Mouse (Mus musculus) bone marrow, adult 2 months (tissue): ENCODE measurements around the gene Ankrd1. TPM values are rescaled to one million over a fixed set of nuclear protein-coding genes. Genes with fewer than 3 reads are reported as not detected.

Experiments
- H3K27ac ChIP-seq: fragments of 200-500 bp; 2 replicates; pipeline ENCODE4 v1.5.1; 2012; ENCODE audit warnings: low read depth, mild to moderate bottlenecking, control low read depth, inconsistent platforms, low read length; ENCODE audit not compliant: control insufficient read depth, poor library complexity, insufficient read depth
- H3K4me1 ChIP-seq: fragments of 200-500 bp; 2 replicates; pipeline ENCODE4 v1.6.1; 2011; ENCODE audit warnings: low read length; ENCODE audit not compliant: control insufficient read depth, insufficient read depth
- H3K4me3 ChIP-seq: fragments of 200-500 bp; replicated peaks from 2 replicates; pipeline ENCODE3; 2011; ENCODE audit warnings: mild to moderate bottlenecking, low read depth, low read length, control low read depth; ENCODE audit not compliant: control insufficient read depth
- CTCF ChIP-seq: fragments of 200-500 bp; IDR thresholded peaks from 2 replicates; pipeline ENCODE4 v1.5.1; 2011; ENCODE audit warnings: low read length, control low read depth; ENCODE audit not compliant: control insufficient read depth, insufficient read depth
- POLR2A ChIP-seq: fragments of 200-500 bp; IDR thresholded peaks from 2 replicates; pipeline ENCODE4 v1.6.1; 2011; ENCODE audit warnings: low read depth, mild to moderate bottlenecking, control low read depth, low read length, borderline replicate concordance; ENCODE audit not compliant: control insufficient read depth
- WGBS: fragments of 180-500 bp; shearing (Covaris S2); methylation state at CpG from one replicate; pipeline ENCODE4 v1.1.7; 2018; 5-methylcytosine and 5-hydroxymethylcytosine counted together
- polyA plus RNA-seq: library from polyadenylated mRNA; stranded (reverse); fragments of >200 nt; gene quantifications from 2 replicates; pipeline ENCODE4 v1.2.4, GENCODE M21; 2011; ENCODE audit warnings: low replicate concordance; ENCODE audit not compliant: missing spikeins, insufficient read depth, insufficient read length

Ankrd1 gene
- polyA plus RNA-seq, result not detected in 2 replicates

DNA sequence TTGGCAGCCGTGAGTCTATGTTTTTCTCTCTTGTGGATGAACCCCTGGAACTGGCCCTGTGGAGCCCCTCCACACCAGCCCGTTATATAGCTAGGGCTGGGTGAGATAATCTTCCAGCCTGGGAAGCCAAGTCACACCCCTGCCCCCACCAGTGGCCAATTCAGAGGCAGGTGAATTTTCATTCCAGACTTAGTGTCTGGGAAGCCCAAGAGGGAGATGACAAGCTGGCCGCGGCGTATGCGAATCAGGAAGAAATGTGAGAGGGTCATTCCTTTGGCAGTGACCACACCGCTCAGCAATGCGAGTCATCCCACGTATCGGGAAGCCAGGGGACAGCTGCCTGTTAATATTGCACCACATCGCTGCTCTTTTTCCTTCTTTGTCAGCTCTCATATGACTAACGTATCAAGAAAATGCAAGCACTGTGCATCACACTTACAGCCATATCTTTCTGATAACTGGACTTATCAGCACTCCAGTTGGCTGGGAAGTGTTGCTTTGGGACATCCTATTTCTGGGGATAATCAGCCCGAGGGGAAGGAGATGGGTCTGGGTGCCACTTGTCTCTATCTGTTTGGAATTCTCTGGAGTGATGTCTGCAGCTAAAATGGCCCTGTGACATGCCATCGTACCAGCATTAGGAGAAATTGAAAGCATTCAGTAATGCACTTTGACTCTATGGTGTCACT is at the start of gene Ankrd1:
Gene Ankrd1 (minus strand): TSS at position 317 of the 689 bp plus-strand sequence.
- no peak within 1 kb of the TSS for H3K27ac ChIP-seq
- no peak within 1 kb of the TSS for H3K4me3 ChIP-seq
- no peaks in the 10 kb centered on the region for H3K4me1 ChIP-seq
- TF ChIP-seq POLR2A, result no peak
- TF ChIP-seq CTCF, result no peak
- 73% methylated on average over 14 of the region's 14 CpGs for WGBS

DNA sequence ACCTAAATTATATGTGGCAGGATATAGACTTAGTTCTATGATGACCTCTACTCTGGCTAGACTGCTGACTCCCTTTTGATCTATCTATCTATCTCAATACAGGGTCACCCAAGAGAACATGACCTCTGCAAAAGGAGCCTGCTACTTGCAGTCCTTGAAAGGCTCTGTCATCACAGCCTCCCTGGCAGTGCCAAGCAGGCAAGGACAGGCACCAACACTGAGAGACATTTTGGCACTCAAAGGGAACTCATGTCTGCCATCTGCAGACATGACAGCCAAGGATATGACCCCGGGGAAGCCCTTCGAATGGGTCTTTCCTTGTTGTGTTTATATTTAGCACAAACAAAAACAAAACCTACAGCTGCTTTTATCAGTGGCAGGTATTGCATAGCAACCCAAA is 49.2 kb upstream of the Ankrd1 start:
- Histone ChIP-seq H3K4me3 (no peak overlapping the region), H3K27ac (no peak overlapping the region), H3K4me1 (no peaks in the 10 kb centered on the region)
- TF ChIP-seq CTCF (no peak), POLR2A (no peak)
- WGBS, result 76% methylated on average over 2 of the region's 2 CpGs

- TF ChIP-seq CTCF (no peak), POLR2A (no peak)
- Histone ChIP-seq H3K4me1 (no peaks in the 10 kb centered on the region), H3K27ac (no peak overlapping the region), H3K4me3 (no peak overlapping the region)
- WGBS, result 68% methylated on average over 4 of the region's 4 CpGs
These were observed 48.2 kb upstream of the Ankrd1 start for GRCm38 (mm10) chr19:36168121-36168520.

GRCm38 (mm10) chr19:36167291-36167896 is 47.5 kb upstream of the Ankrd1 start:
- no peak overlapping the region for H3K4me3 ChIP-seq
- TF ChIP-seq POLR2A (no peak), CTCF (no peak)
- H3K4me1 ChIP-seq, result no peaks in the 10 kb centered on the region
- 77% methylated on average over 6 of the region's 6 CpGs for WGBS
- no peak overlapping the region for H3K27ac ChIP-seq

- 84% methylated on average over 6 of the region's 6 CpGs for WGBS
- Histone ChIP-seq H3K4me3 (no peak overlapping the region), H3K4me1 (no peaks in the 10 kb centered on the region), H3K27ac (no peak overlapping the region)
- no peak for TF ChIP-seq POLR2A
- TF ChIP-seq CTCF, result no peak
These were observed 46.7 kb upstream of the Ankrd1 start for GRCm38 (mm10) chr19:36166401-36167160.

DNA sequence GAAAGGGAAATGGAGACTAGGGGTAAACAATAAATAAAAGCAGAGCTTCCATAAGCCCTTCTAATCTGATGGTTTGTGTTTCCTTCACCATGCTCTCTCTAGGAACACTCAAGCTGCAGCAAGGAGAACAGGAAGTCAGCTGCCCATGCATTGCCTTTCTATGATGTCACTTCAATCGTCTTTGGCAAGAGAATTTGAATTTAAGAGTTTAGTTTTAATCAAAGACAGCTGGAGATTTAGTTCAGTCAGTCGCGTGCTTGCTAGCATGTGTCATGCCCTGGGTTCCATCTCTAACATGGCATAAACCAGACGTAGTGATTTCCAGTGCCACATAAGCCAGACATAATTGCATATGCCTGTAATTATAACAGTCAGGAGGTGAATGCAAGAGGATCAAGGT is 45.5 kb upstream of the Ankrd1 start:
- no peaks in the 10 kb centered on the region for H3K4me1 ChIP-seq
- TF ChIP-seq POLR2A (no peak), CTCF (no peak)
- WGBS, result 62% methylated on average over 4 of the region's 4 CpGs
- no peak overlapping the region for H3K27ac ChIP-seq
- H3K4me3 ChIP-seq, result no peak overlapping the region

GRCm38 (mm10) chr19:36150241-36151007 is 30.5 kb upstream of the Ankrd1 start:
- TF ChIP-seq CTCF, result no peak
- TF ChIP-seq POLR2A, result no peak
- no peaks in the 10 kb centered on the region for H3K4me1 ChIP-seq
- no peak overlapping the region for H3K4me3 ChIP-seq
- WGBS, result 73% methylated on average over 4 of the region's 4 CpGs
- H3K27ac ChIP-seq, result no peak overlapping the region
